Mouse (Mus musculus) c-Kit-positive CD71-positive TER-119-positive erythroid progenitor cells, embryonic 14.5 days (primary cell): ENCODE results near the gene Zfp3.
A peak's percentile ranks its signal among the peaks of the same experiment; 100 is the strongest.

Experiments
- DNase-seq: peaks from one replicate; pipeline ENCODE4 v3.0.0-alpha.2; 2013; ENCODE audit warnings: low spot score

Gene Zfp3

DNA sequence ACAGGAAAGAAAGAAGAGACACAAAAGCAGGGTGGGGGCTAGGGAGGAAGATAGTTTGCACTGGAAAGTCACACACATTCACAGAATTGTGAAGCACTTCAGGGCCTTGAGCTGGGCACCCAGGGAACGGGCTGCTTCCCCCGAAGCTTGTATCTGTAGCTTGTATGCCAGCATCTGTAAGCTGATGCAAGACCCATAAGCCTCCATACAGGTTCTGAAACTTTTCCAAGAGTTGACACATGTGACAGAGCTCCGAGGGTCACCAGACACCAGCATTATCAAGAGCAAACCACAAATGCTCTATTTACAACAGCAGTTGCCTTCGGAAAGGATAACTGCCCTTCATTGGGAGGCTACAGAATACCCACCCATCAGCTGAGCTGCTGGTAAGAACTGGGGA lies 43.6 kb downstream of the Zfp3 start:
- DNase-seq, result no peak

DNA sequence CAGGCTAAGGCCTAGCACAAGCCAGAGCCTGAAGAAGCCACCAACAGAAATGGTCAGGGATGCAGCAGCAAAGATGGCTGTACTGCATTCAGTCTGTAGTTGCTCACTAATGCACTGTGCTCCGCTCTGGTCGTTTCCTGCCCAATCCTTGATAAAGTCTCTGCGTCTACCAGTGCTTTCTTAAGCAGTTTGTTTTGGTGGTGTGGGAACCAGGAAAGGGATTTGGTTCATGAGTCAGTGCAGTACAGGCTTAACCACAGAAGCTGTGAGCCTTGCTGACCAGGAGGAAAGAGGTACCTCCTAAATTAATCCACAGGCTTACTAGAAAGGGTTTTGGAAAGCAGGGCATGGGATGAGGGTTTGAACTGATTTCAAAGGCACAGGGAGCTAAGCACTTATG lies 44.1 kb downstream of the Zfp3 start:
- no peak for DNase-seq

DNA sequence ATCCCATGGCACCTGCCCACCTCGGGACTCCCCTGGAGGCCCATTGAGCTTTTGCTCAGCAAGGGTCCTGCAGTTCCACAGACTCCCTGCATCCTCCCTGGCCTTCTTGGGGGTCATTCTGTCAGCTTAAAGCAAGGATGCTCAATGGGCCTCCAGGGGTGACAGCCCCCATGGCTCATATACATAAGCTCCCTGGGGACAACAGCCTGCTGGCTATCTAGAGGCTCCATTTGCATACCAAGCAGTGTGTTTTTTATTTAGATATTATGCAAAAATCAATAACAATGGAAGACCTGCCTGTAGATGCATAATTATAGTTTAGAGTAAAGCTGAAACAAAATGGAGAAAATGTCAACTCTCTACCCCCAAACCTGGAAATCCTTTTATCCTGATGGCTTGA lies 45.0 kb downstream of the Zfp3 start:
- DNase-seq, result no peak

- DNase-seq, result no peak
These were observed 47.0 kb downstream of the Zfp3 start for GRCm38 (mm10) chr11:70811041-70811440.

DNA sequence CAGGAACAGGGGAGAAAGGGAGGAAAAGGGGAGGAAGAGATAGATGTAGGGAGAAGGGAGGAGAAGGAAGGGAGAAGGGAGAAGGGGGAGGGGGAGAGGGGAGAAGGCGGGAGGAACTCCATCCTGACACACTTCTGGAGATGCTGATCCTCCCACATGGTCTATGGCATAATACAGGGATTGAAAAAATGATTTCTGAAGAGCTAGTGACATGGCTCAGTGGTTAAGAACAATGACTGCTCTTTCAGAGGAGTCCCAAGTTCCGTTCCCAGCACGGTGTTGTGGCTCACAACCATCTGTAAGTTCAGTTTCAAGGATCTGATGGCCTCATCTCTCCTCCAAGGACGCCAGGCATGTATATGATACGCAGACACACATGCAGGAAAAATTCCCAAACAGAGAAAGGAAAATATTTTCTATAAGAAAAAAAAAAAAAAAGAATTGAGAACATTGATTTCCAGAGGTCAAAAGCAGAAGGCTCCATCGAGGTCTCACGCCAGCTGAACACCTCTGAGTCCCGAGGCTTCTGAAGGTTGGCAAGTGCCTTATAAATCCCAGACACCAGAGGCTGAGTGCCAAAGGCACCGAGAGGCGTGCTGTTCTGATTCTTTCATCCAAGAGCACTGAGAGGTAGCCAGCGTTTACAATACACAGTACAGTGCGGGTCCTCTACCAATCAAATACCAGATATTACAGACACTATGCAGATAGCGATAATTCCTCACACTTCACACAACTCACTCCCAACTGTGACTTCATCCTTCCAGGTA lies 47.6 kb downstream of the Zfp3 start:
- DNase-seq, result no peak

- DNase-seq, result no peak
These were observed 48.4 kb downstream of the Zfp3 start, which contains the start of gene Scimp for GRCm38 (mm10) chr11:70812365-70812764. Scimp (minus strand) TSS chr11:70812586.

DNA sequence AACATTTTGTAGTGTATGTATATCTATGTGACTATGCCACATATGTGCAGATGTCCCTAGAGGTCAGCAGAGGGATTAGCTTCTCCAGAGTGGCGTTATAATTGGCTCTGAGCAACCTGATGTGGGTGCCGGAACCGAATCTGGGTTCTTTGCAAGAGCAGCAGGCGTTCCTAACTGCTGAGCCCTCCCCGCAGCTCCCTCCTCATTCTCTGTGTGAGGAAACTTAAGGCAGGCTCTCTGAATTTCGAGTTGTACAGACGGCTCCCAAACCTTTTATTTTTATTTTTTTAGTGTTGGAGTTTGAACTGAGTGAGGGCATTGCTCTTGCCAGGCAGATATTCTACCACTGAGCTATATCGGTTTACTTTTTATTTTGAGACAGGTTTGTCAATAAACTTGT lies 51.1 kb downstream of the Zfp3 start:
- DNase-seq, result no peak

GRCm38 (mm10) chr11:70815498-70816078 lies 51.6 kb downstream of the Zfp3 start:
- peak; percentile 72 for DNase-seq

DNA sequence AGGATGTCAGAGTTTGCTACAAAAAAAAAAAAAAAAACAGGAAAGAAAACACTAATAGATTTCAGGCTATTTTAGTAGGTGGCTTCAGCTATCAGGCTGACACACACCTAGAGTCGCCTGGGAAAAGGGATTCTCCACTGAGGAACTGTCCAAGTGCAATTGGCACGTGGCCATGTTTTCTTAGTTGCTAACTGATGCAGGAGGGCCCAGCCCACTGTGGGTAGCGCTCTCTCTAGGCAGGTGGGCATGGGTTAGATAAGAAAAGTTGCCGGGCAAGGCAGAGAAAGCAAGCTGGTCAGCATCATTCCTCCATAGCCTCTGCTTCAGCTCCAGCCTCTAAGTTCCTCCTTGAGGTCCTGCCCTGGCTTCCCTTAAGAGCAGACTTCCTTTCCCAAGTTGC lies 52.8 kb downstream of the Zfp3 start:
- DNase-seq, result no peak

DNA sequence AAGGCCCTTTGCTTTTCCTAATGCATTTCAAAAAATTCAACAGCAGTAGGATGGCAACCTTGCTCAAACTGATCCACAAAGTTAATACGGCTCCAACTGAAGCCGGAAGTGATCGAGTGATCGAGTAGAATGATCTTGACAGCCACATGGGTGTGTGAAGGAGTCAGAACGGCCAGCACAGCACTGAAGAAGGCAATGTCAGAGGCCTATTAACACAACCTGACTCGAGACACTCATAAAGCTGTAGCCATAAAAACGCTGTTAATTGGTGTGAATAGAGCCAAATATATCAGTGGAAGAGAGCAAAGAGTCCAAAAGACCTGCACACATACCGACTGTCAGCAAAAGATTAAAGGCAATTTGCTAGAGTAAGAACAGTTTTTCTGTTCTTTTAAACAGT lies 56.1 kb downstream of the Zfp3 start:
- DNase-seq, result no peak

DNA sequence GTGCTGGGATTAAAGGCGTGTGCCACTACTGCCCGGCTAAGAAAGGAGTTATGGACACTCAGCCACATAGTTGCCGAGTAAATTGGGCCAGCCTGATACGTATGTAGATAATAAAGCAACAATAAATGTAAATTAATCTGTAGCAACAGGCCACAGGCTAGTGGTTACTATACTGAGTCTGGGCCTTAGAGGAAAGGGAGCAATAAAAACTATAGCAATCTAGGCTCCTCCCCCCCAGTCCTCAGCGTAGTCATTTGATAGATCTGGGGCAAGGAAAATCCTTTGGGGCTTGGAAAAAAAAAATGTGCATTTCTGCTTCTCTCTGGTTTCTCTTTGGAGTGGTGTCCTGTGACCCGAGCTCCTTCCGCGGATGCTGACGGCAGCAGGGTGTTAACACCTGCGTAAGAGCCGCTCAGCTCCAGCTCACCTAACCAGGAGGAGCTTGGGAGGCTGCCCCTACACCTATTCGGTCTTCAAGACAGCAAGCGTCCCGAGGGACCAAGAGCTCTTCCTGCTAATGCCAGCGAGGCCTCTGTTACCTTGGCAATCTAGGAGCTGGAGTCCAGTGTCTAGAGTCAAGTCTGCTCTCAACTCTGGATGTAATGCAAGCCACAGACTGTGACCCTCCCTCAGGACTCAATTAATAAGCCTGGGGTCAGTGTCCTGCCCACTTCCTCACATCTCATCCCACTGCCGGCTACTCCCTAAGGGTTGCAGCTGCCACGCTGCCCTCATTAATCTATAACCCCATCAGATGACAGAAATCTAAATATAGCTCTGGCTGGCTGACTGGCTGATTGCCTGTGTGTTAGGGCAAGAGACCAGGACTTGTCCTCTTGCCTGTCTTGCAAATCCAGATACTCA lies 58.0 kb downstream of the Zfp3 start:
- no peak for DNase-seq
